Mouse (Mus musculus) CD4-positive, CD25-positive, alpha-beta regulatory T cell, adult 2 months (primary cell): ENCODE measurements around the gene Mtcp1.

Experiments
- DNase-seq: peaks from one replicate; pipeline ENCODE4 v3.0.0-alpha.2; 2012; ENCODE audit warnings: low read depth, low spot score

Gene Mtcp1

GRCm38 (mm10) chrX:75415936-75416785 lies at the start of gene Mtcp1, which contains the start of the genes Cmc4 and Brcc3:
Gene Mtcp1, minus strand, starts transcription at chrX:75416588.
Gene Cmc4, minus strand, starts transcription at chrX:75416584.
Gene Brcc3, plus strand, starts transcription at chrX:75416628.
- DNase-seq: peak; percentile 93

GRCm38 (mm10) chrX:75454597-75454996 lies 38.2 kb upstream of the Mtcp1 start:
- no peak for DNase-seq

GRCm38 (mm10) chrX:75409711-75410110 lies 6.7 kb downstream of the Mtcp1 start:
- DNase-seq: no peak

GRCm38 (mm10) chrX:75403350-75403749 lies 13.0 kb downstream of the Mtcp1 start:
- no peak for DNase-seq

- no peak for DNase-seq
Measured at GRCm38 (mm10) chrX:75402668-75403067, 13.7 kb downstream of the Mtcp1 start.

- DNase-seq: no peak
Measured at GRCm38 (mm10) chrX:75399471-75399870, 16.9 kb downstream of the Mtcp1 start.

GRCm38 (mm10) chrX:75382195-75382771 lies 34.1 kb downstream of the Mtcp1 start, which contains the start of the genes Fundc2 and F8:
Gene Fundc2, plus strand, starts transcription at chrX:75382399.
Gene F8, minus strand, starts transcription at chrX:75382615.
- DNase-seq: peak; percentile 86

- no peak for DNase-seq
Measured at GRCm38 (mm10) chrX:75381699-75382098, 34.7 kb downstream of the Mtcp1 start.

- no peak for DNase-seq
Measured at GRCm38 (mm10) chrX:75381176-75381575, 35.2 kb downstream of the Mtcp1 start.

- no peak for DNase-seq
Measured at GRCm38 (mm10) chrX:75376815-75377214, 39.6 kb downstream of the Mtcp1 start.

- DNase-seq: no peak
Measured at GRCm38 (mm10) chrX:75372666-75373425, 43.5 kb downstream of the Mtcp1 start.

- no peak for DNase-seq
Measured at GRCm38 (mm10) chrX:75370197-75370596, 46.2 kb downstream of the Mtcp1 start.
